Mouse (Mus musculus) thymus, postnatal 4 days (tissue): ENCODE results near the gene Ezh1.
A peak's percentile ranks its signal among the peaks of the same experiment; 100 is the strongest.
"Not testable (repeated sequence)": the region's sequence is repeated elsewhere in the genome, so short reads cannot be mapped to it uniquely, and the experiment has no call there.

ENCODE experiments used
- DNase-seq: peaks from one replicate; pipeline ENCODE4 v3.0.0; 2021

The Ezh1 gene

GRCm38 (mm10) chr11:101167211-101167962 lies 58.9 kb downstream of the Ezh1 start:
- no peak for DNase-seq

DNA sequence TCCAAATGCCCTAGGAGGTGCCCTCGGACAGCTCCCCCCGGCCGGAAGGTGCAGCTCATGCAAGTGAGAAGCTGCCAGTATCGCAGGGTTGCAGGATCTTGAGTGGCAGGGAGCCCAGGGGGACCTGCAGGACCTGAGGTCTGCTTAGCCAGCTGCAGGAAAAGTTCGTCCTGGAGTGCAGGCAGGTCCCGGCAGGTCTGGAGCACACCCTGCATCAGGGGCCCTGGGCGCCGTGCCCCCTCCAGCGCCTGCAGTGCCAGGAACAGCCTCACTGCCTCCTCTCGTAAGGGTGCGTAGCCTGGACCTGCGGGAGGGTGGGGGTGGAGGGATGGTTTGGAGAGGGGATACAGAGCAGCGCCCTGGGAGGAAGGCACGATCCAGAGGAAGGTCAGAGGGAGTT lies 59.9 kb downstream of the Ezh1 start:
- DNase-seq = no peak

GRCm38 (mm10) chr11:101164677-101165580 lies 61.3 kb downstream of the Ezh1 start:
- peak; percentile 32 for DNase-seq

DNA sequence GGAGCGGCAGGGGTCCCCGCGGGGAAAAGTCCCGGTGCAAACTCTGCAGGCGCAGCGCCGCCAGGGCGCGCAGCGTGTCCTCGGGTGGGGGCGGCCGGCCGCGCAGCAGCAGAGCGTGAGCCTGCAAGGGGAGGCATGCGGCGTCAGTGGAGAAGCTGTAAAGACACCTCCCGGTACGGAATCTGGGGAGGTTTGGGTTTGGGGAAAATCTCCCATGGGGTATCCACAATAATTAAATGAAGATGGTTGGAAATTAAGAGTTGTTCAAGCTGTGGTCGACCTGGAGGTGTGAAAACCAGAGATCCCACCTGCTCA lies 62.0 kb downstream of the Ezh1 start:
- peak; percentile 67 for DNase-seq

- DNase-seq = no peak
Observed at GRCm38 (mm10) chr11:101163476-101164350, 62.5 kb downstream of the Ezh1 start.

DNA sequence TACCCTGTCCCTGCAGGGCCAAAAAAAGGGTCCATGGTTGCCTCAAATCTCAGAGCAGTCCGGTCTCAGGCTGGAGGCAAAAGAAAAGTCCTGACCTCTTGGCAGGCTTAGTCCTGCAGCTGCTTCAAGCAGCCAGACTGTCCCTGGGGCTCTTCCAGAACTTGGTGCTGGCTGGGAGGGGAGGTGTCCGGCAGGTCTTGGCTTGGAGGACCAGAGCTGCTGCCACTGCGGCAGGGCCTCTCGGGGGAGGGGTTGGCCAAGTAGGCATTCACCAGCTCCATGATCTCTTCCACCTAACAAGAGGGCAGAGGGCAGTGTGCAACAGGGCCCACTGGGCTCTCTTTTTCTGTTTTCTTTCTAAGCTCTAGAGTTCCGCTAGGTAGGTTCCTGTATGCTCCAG lies 63.5 kb downstream of the Ezh1 start:
- DNase-seq = no peak

DNA sequence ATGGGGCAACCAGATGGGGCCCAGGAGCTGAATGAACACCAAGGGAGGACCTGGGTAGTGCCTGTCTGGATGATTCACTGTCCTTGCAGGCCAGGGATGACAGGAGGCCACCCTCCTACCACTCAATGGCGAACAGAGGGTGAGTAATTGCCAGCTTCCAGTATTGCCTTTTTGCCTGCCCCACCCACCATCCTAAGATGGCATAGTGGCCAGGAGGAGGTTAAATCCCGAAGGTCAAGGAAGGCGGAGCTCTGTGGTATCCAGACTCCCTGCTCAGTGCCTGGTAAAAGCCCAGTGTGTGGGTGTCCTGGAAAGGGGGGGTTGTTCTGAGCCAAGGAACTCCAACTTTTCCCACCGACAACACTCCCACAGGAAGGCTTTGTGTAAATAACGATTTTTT lies 64.0 kb downstream of the Ezh1 start:
- no peak for DNase-seq

- DNase-seq = no peak
Observed at GRCm38 (mm10) chr11:101161551-101161950, 64.7 kb downstream of the Ezh1 start.

DNA sequence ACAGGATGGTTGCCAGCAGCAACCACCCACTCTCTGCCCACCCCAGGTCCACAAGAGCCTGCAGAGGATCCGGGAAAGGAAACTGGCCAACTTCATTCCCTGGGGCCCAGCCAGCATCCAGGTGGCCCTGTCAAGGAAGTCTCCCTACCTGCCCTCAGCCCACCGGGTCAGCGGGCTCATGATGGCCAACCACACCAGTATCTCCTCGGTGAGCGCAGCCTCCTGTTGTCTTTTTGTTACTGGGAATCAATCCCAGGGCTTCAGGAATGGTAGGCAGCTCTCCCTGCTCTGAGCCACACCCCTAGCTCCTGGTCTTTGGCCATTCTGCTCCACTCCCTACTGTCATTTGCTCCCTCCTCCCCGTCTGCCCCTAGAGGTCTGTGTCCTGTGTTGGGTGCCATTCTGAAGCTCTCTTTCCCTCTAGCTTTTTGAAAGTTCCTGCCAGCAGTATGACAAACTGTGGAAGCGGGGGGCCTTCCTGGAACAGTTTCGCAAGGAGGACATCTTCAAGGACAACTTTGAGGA lies 65.2 kb downstream of the Ezh1 start:
- not testable (repeated sequence) for DNase-seq

DNA sequence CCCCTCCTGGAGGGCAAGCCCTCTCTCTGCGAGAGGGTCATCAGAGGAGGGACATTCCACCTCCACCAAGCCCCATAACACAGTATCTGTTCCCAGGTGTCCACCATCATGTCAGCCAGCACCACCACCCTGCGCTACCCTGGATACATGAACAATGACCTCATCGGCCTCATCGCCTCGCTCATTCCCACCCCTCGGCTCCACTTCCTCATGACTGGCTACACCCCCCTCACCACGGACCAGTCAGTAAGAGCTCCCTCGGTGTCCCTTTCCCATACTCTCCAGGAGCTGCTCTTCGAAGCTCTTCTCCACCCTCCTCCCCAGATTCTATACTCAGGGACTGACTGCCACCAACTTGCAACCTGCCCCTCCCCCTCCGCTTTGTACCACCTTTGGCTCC lies 66.1 kb downstream of the Ezh1 start:
- DNase-seq = not testable (repeated sequence)

GRCm38 (mm10) chr11:101155728-101156371 lies 70.4 kb downstream of the Ezh1 start, which contains the start of gene Tubg2:
Tubg2 (plus strand) TSS chr11:101155907.
- DNase-seq = peak; percentile 74

- no peak for DNase-seq
Observed at GRCm38 (mm10) chr11:101155151-101155550, 71.1 kb downstream of the Ezh1 start.

GRCm38 (mm10) chr11:101154648-101155047 lies 71.6 kb downstream of the Ezh1 start:
- no peak for DNase-seq

DNA sequence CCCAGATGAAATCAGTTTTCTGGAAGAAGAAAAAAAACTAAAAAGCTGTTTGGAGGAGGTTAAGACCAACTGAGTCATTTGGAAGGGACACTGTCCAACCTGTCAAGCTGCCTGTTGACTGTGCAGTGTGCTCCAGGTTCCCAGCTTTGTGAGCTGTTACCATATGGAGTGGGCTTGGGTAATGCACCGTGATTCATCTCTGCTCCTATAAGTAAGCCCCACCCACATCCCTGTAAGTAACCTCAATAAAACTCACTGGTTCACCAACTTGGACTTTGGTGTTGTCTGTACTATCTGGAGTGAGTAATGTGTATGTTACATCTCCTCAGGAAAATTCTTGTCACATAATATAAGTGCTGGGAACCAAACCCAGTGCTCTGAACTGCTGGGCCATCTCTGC lies 73.4 kb downstream of the Ezh1 start:
- DNase-seq = no peak

GRCm38 (mm10) chr11:101151063-101151462 lies 75.2 kb downstream of the Ezh1 start:
- no peak for DNase-seq

GRCm38 (mm10) chr11:101149178-101150105 lies 76.8 kb downstream of the Ezh1 start:
- DNase-seq = no peak

- DNase-seq = no peak
Observed at GRCm38 (mm10) chr11:101148751-101149150, 77.5 kb downstream of the Ezh1 start.

DNA sequence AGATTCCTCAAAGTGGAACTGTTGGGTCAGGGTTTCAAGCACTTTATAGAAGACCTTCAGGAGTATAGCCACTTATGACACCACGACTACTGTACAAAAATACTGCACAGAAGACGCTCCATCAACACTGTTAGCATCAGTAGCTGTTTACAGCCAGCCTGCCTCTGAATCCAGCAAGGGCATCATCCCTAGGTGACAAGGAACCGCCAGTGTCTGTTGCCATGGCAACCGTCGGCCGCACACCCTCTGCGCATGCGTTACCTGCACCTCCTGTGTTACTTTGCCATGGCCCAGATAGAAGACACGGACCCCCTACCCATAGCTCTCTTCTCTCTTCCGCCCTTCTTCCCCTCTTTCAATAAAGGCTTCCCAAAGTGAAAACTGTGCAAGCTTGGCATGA lies 79.9 kb downstream of the Ezh1 start:
- peak; percentile 54 for DNase-seq

DNA sequence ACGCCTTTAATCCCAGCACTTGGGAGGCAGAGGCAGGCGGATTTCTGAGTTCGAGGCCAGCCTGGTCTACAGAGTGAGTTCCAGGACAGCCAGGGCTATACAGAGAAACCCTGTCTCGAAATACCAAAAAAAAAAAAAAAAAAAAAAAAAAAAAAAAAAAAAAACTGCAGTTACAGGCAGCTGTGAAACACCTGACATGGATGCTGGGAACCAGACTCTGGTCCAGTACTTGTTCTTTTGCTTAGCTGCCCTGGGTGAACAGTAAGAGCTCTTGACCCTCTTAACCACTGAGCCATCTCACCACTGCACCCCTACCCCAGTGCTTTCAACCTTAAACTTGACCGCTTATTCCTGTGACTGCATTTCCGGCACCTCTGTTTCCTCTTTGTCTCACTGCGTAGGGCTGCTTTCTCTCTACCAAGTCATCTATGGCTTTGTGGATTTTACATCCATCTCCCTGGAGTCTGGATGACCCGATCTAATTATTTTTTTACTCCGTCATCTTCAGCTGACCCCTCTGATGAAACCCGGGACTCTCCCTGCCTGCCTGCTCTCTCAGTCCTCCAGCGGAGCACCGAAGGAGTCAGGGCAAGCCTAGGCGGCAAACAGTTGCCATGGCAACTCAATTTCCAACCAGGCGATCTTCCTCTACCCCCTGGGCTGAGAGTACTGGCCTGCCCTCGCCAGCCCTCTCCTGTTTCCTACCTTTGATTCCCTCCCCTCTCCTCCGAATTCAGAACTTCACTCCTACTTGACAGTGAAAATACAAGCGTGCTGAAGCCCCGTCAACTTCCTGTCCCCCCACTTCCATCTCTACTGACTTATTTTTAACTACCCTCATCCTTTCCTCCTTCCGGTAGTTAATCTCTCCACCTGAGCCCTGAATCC lies 82.7 kb downstream of the Ezh1 start:
- peak; percentile 66 for DNase-seq
